Mouse (Mus musculus) liver, embryonic 14.5 days (tissue): Measurements from ENCODE around the gene Acsbg1.
"Not testable (repeated sequence)": the region's sequence is repeated elsewhere in the genome, so short reads cannot be mapped to it uniquely, and the experiment has no call there.

Experiments
- CTCF ChIP-seq: IDR thresholded peaks from 2 replicates; pipeline ENCODE4 v1.5.1; 2016; ENCODE audit warnings: antibody characterized with exemption, low read depth, control low read depth
- EP300 ChIP-seq: IDR thresholded peaks from 2 replicates; pipeline ENCODE4 v1.6.1; 2016; ENCODE audit warnings: antibody characterized with exemption, low read depth

DNA sequence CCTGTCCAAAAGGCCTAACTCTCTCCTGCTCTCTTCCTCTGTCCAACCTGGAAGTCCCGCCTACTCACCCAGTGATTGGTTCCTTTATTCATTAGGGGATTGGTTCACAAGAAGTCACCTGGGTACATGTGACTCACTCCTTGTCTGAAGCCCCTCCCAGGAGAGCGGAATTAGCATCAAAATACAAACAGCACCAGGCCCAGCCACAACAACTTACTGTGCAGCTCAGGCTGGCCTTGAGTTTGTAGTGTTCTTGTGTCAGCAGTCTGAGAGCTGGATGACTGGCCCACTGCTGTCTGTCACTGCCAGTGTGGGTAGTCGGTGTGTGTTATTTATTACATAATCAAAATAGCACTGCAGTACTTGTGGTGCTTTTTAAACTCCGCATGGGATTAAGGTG is 68.0 kb downstream of the Acsbg1 start:
- not testable (repeated sequence) for TF ChIP-seq CTCF, EP300
